Mouse (Mus musculus): ENCODE measurements around the gene Mthfd1l. TPM values are rescaled to one million over a fixed set of nuclear protein-coding genes. Genes with fewer than 3 reads are reported as not detected.

Gene Mthfd1l
- polyA plus RNA-seq, 1 experiment from 2014 or later: 5.5 TPM

GRCm38 (mm10) chr10:4037066-4037465 is 64.1 kb downstream of the Mthfd1l start:
- no peaks in the 10 kb centered on the region for H3K4me1 ChIP-seq (replicated peaks; ENCODE audit: control insufficient read depth, insufficient read depth)
- no peaks in the 10 kb centered on the region for H3K36me3 ChIP-seq (ENCODE audit: control insufficient read depth, insufficient read depth, low read length)
- H3K9me3 ChIP-seq (ENCODE audit: control insufficient read depth, low read length): no peaks in the 10 kb centered on the region
- H3K4me2 ChIP-seq (replicated peaks; ENCODE audit: low read depth): no peak overlapping the region
- TF ChIP-seq CTCF (IDR thresholded peaks at IDR 0.05; ENCODE audit: low read depth) (peak; percentile 63), EP300 (optimal IDR thresholded peaks at IDR 0.05) (no peak)
- no peak overlapping the region for H3K27ac ChIP-seq (replicated peaks)
- H3K4me3 ChIP-seq (ENCODE audit: low read depth, low read length): no peak overlapping the region
- ATAC-seq (ENCODE audit: low FRiP score, low TSS enrichment): no peak
- no peak overlapping the region for H3K9ac ChIP-seq (ENCODE audit: low read length)
- no peak for DNase-seq (ENCODE audit: low spot score)
- 61% methylated on average over 3 of the region's 3 CpGs for WGBS
- no peaks in the 10 kb centered on the region for H3K27me3 ChIP-seq (ENCODE audit: control insufficient read depth, insufficient read depth, low read length)

- no peak overlapping the region for H3K9ac ChIP-seq (ENCODE audit: low read length)
- no peaks in the 10 kb centered on the region for H3K27me3 ChIP-seq (ENCODE audit: control insufficient read depth, insufficient read depth, low read length)
- DNase-seq (ENCODE audit: low spot score) (no peak), ATAC-seq (ENCODE audit: low FRiP score, low TSS enrichment) (no peak)
- H3K9me3 ChIP-seq (ENCODE audit: control insufficient read depth, low read length): no peaks in the 10 kb centered on the region
- TF ChIP-seq EP300 (optimal IDR thresholded peaks at IDR 0.05): no peak
- TF ChIP-seq CTCF (IDR thresholded peaks at IDR 0.05; ENCODE audit: low read depth): no peak
- no peaks in the 10 kb centered on the region for H3K36me3 ChIP-seq (ENCODE audit: control insufficient read depth, insufficient read depth, low read length)
- H3K4me2 ChIP-seq (replicated peaks; ENCODE audit: low read depth): no peak overlapping the region
- no peak overlapping the region for H3K4me3 ChIP-seq (ENCODE audit: low read depth, low read length)
- H3K4me1 ChIP-seq (replicated peaks; ENCODE audit: control insufficient read depth, insufficient read depth): no peaks in the 10 kb centered on the region
- 93% methylated on average over 11 of the region's 11 CpGs for WGBS
- H3K27ac ChIP-seq (replicated peaks): no peak overlapping the region
Measured at GRCm38 (mm10) chr10:4038576-4038975, 65.7 kb downstream of the Mthfd1l start.

- peak; percentile 83 for TF ChIP-seq CTCF (IDR thresholded peaks at IDR 0.05; ENCODE audit: low read depth)
- no peak for TF ChIP-seq EP300 (optimal IDR thresholded peaks at IDR 0.05)
- Histone ChIP-seq H3K27ac (replicated peaks) (no peak overlapping the region), H3K4me2 (replicated peaks; ENCODE audit: low read depth) (no peak overlapping the region), H3K9ac (ENCODE audit: low read length) (no peak overlapping the region), H3K36me3 (ENCODE audit: control insufficient read depth, insufficient read depth, low read length) (no peaks in the 10 kb centered on the region), H3K9me3 (ENCODE audit: control insufficient read depth, low read length) (no peaks in the 10 kb centered on the region), H3K27me3 (ENCODE audit: control insufficient read depth, insufficient read depth, low read length) (no peaks in the 10 kb centered on the region), H3K4me3 (ENCODE audit: low read depth, low read length) (no peak overlapping the region), H3K4me1 (replicated peaks; ENCODE audit: control insufficient read depth, insufficient read depth) (no peaks in the 10 kb centered on the region)
- peak; percentile 70 for DNase-seq (ENCODE audit: low spot score)
- ATAC-seq (ENCODE audit: low FRiP score, low TSS enrichment): peak; percentile 81
- 60% methylated on average over 9 of the region's 9 CpGs for WGBS
Measured at GRCm38 (mm10) chr10:4041691-4042090, 68.8 kb downstream of the Mthfd1l start.

- 71% methylated on average over 7 of the region's 7 CpGs for WGBS
Measured at GRCm38 (mm10) chr10:4044421-4044820, 71.5 kb downstream of the Mthfd1l start.

GRCm38 (mm10) chr10:4046496-4046895 is 73.6 kb downstream of the Mthfd1l start:
- Histone ChIP-seq H3K4me1 (replicated peaks; ENCODE audit: control insufficient read depth, insufficient read depth) (no peaks in the 10 kb centered on the region), H3K4me3 (ENCODE audit: low read depth, low read length) (no peak overlapping the region), H3K9ac (ENCODE audit: low read length) (no peak overlapping the region), H3K36me3 (ENCODE audit: control insufficient read depth, insufficient read depth, low read length) (no peaks in the 10 kb centered on the region), H3K27me3 (ENCODE audit: control insufficient read depth, insufficient read depth, low read length) (no peaks in the 10 kb centered on the region), H3K27ac (replicated peaks) (peak overlapping the region; percentile 61; the same call in 1 of the 2 replicates), H3K9me3 (ENCODE audit: control insufficient read depth, low read length) (no peaks in the 10 kb centered on the region), H3K4me2 (replicated peaks; ENCODE audit: low read depth) (no peak overlapping the region)
- TF ChIP-seq EP300 (optimal IDR thresholded peaks at IDR 0.05) (no peak), CTCF (IDR thresholded peaks at IDR 0.05; ENCODE audit: low read depth) (no peak)
- ATAC-seq (ENCODE audit: low FRiP score, low TSS enrichment) (peak; percentile 47; the same call in 1 of the 2 replicates), DNase-seq (ENCODE audit: low spot score) (no peak)
- 24% methylated on average over 4 of the region's 4 CpGs for WGBS

More at GRCm38 (mm10) chr10:4044421-4044820, 71.5 kb downstream of the Mthfd1l start:
- Histone ChIP-seq H3K4me1 (replicated peaks; ENCODE audit: control insufficient read depth, insufficient read depth) (no peaks in the 10 kb centered on the region), H3K36me3 (ENCODE audit: control insufficient read depth, insufficient read depth, low read length) (no peaks in the 10 kb centered on the region), H3K9me3 (ENCODE audit: control insufficient read depth, low read length) (no peaks in the 10 kb centered on the region), H3K4me3 (ENCODE audit: low read depth, low read length) (no peak overlapping the region), H3K9ac (ENCODE audit: low read length) (no peak overlapping the region), H3K27ac (replicated peaks) (no peak overlapping the region), H3K27me3 (ENCODE audit: control insufficient read depth, insufficient read depth, low read length) (no peaks in the 10 kb centered on the region), H3K4me2 (replicated peaks; ENCODE audit: low read depth) (no peak overlapping the region)
- ATAC-seq (ENCODE audit: low FRiP score, low TSS enrichment): no peak
- no peak for TF ChIP-seq EP300 (optimal IDR thresholded peaks at IDR 0.05)
- TF ChIP-seq CTCF (IDR thresholded peaks at IDR 0.05; ENCODE audit: low read depth): 0 out of 2 replicates have a peak, but pooled peaks have one; percentile 19
- no peak for DNase-seq (ENCODE audit: low spot score)

GRCm38 (mm10) chr10:4047666-4048065 is 74.7 kb downstream of the Mthfd1l start:
- no peak overlapping the region for H3K9ac ChIP-seq (ENCODE audit: low read length)
- ATAC-seq (ENCODE audit: low FRiP score, low TSS enrichment) (no peak), DNase-seq (ENCODE audit: low spot score) (no peak)
- H3K4me1 ChIP-seq (replicated peaks; ENCODE audit: control insufficient read depth, insufficient read depth): no peaks in the 10 kb centered on the region
- H3K4me3 ChIP-seq (ENCODE audit: low read depth, low read length): no peak overlapping the region
- no peaks in the 10 kb centered on the region for H3K9me3 ChIP-seq (ENCODE audit: control insufficient read depth, low read length)
- H3K4me2 ChIP-seq (replicated peaks; ENCODE audit: low read depth): no peak overlapping the region
- H3K27me3 ChIP-seq (ENCODE audit: control insufficient read depth, insufficient read depth, low read length): no peaks in the 10 kb centered on the region
- no peak for TF ChIP-seq EP300 (optimal IDR thresholded peaks at IDR 0.05)
- TF ChIP-seq CTCF (IDR thresholded peaks at IDR 0.05; ENCODE audit: low read depth): no peak
- WGBS: 85% methylated on average over 6 of the region's 6 CpGs
- no peaks in the 10 kb centered on the region for H3K36me3 ChIP-seq (ENCODE audit: control insufficient read depth, insufficient read depth, low read length)
- H3K27ac ChIP-seq (replicated peaks): no peak overlapping the region

Data from stomach, postnatal 0 days (tissue).